Mouse (Mus musculus): ENCODE results near the gene Gm20708. TPM values are rescaled to one million over a fixed set of nuclear protein-coding genes. Genes with fewer than 3 reads are reported as not detected.
A peak's percentile ranks its signal among the peaks of the same experiment; 100 is the strongest.

Gm20708 gene
- 0.15 and 0.56 TPM in 2 replicates for polyA plus RNA-seq (2016; fragmentation: Nextera tagmentation; extraction: Ambion mirVana)

- under 1% methylated on average over 62 of the region's 75 CpGs for WGBS
- Histone ChIP-seq H3K9me3 (no peaks in the 10 kb centered on the region), H3K4me3 (replicated peaks) (peak within 1 kb of the TSS; percentile 70), H3K9ac (peak within 1 kb of the TSS; percentile 69), H3K4me1 (peaks cover 19% of the 10 kb centered on the region), H3K36me3 (replicated peaks) (peaks cover 27% of the 10 kb centered on the region), H3K27ac (0 out of 2 replicates have a peak within 1 kb of the TSS, but pooled peaks have one; percentile 31), H3K4me2 (peak within 1 kb of the TSS; percentile 85), H3K27me3 (peaks cover 8% of the 10 kb centered on the region; the same call in 1 of the 2 replicates)
- peak; percentile 70 for ATAC-seq (ENCODE audit: low FRiP score)
These were observed at the start of gene Gm20708, which contains the start of gene Syngr2 for GRCm38 (mm10) chr11:117809407-117810311. TSS of gene Gm20708 (plus strand) at chr11:117809668. TSS of gene Syngr2 (plus strand) at chr11:117809668.

DNA sequence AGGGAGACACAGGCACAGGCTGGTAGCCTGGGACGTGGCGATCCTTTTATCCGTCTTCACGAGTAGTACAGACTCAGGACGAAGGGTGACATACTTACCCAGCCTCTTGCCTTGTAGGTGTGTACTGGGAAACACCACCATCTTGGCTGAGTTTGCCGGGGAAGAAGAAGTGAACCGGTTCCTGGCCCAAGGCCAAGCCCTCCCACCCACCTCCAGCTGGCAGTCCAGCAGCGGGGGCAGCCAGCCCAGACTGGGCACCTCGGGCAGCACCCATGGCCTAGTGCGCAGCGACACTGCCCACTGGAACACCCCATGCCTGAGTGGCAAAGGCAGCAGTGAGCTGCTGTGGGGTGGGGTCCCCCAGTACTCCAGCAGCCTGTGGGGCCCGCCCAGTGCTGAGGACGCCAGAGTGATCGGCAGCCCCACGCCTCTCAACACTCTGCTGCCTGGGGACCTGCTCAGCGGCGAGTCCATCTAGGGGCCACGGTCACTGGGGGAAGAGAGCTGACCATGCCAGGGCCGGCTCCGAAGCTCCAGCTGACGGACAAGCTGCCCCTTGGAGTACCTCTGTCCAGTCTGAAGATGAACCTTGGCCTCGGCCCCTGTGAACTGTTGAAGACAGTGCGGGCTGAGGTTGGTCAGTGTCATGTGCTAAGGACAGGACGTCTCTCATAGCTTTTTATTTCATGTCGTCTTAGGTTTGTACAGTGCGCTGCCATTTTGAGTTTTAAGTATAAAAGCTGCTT is 48.9 kb upstream of the Gm20708 start:
- Histone ChIP-seq H3K4me1 (no peaks in the 10 kb centered on the region), H3K36me3 (replicated peaks) (peaks cover 88% of the 10 kb centered on the region), H3K4me3 (replicated peaks) (no peak overlapping the region), H3K9ac (no peak overlapping the region), H3K27ac (no peak overlapping the region; the same call in 1 of the 2 replicates), H3K9me3 (no peaks in the 10 kb centered on the region), H3K4me2 (no peak overlapping the region), H3K27me3 (no peaks in the 10 kb centered on the region)
- 94% methylated on average over 26 of the region's 26 CpGs for WGBS
- no peak for ATAC-seq (ENCODE audit: low FRiP score)

DNA sequence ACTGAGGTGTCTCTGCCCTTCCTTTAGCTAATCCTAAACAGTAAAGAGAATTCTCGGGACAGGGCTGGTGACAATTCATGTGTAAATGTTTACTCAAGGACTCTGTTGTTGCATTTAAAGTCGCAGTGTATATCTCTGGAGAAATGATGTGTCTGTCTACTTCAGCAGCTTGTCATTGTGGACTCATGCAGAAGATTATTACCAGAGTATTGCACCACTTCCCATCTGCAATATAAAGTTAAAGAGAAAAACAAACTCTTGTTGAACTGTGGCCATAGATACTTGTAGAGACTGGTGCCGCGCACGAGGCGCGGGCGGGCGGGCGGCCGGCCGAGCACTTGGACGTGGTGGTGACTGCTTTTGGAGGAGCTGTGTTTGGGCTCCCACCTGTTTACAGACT is 47.7 kb upstream of the Gm20708 start:
- H3K9ac ChIP-seq = no peak overlapping the region
- no peak overlapping the region for H3K4me2 ChIP-seq
- 91% methylated on average over 13 of the region's 13 CpGs for WGBS
- H3K4me1 ChIP-seq = no peaks in the 10 kb centered on the region
- no peaks in the 10 kb centered on the region for H3K27me3 ChIP-seq
- H3K4me3 ChIP-seq (replicated peaks) = no peak overlapping the region
- peaks cover 75% of the 10 kb centered on the region for H3K36me3 ChIP-seq (replicated peaks)
- no peak for ATAC-seq (ENCODE audit: low FRiP score)
- no peak overlapping the region for H3K27ac ChIP-seq
- H3K9me3 ChIP-seq = no peaks in the 10 kb centered on the region

- no peak for ATAC-seq (ENCODE audit: low FRiP score)
These were observed 47.2 kb upstream of the Gm20708 start for GRCm38 (mm10) chr11:117762246-117762645.

GRCm38 (mm10) chr11:117764319-117764718 is 45.1 kb upstream of the Gm20708 start:
- Histone ChIP-seq H3K9me3 (no peaks in the 10 kb centered on the region), H3K4me1 (peaks cover 1% of the 10 kb centered on the region), H3K27me3 (no peaks in the 10 kb centered on the region), H3K4me3 (replicated peaks) (no peak overlapping the region), H3K27ac (no peak overlapping the region), H3K9ac (no peak overlapping the region), H3K36me3 (replicated peaks) (peaks cover 50% of the 10 kb centered on the region), H3K4me2 (no peak overlapping the region)
- WGBS = 91% methylated on average over 9 of the region's 9 CpGs
- ATAC-seq (ENCODE audit: low FRiP score) = no peak

More at GRCm38 (mm10) chr11:117762246-117762645, 47.2 kb upstream of the Gm20708 start:
- WGBS = 94% methylated on average over 12 of the region's 12 CpGs
- H3K4me1 ChIP-seq = no peaks in the 10 kb centered on the region
- no peak overlapping the region for H3K9ac ChIP-seq
- H3K4me2 ChIP-seq = no peak overlapping the region
- no peaks in the 10 kb centered on the region for H3K9me3 ChIP-seq
- peaks cover 71% of the 10 kb centered on the region for H3K36me3 ChIP-seq (replicated peaks)
- no peak overlapping the region for H3K27ac ChIP-seq
- H3K27me3 ChIP-seq = no peaks in the 10 kb centered on the region
- no peak overlapping the region for H3K4me3 ChIP-seq (replicated peaks)

GRCm38 (mm10) chr11:117765361-117765760 is 44.1 kb upstream of the Gm20708 start:
- Histone ChIP-seq H3K27ac (no peak overlapping the region), H3K36me3 (replicated peaks) (peaks cover 42% of the 10 kb centered on the region), H3K4me1 (peaks cover 12% of the 10 kb centered on the region), H3K4me2 (no peak overlapping the region), H3K4me3 (replicated peaks) (no peak overlapping the region), H3K27me3 (no peaks in the 10 kb centered on the region), H3K9ac (no peak overlapping the region), H3K9me3 (no peaks in the 10 kb centered on the region)
- 86% methylated on average over 5 of the region's 5 CpGs for WGBS
- no peak for ATAC-seq (ENCODE audit: low FRiP score)

GRCm38 (mm10) chr11:117766275-117766674 is 43.2 kb upstream of the Gm20708 start:
- Histone ChIP-seq H3K27me3 (no peaks in the 10 kb centered on the region), H3K9me3 (no peaks in the 10 kb centered on the region), H3K9ac (no peak overlapping the region), H3K4me1 (peaks cover 12% of the 10 kb centered on the region), H3K4me2 (no peak overlapping the region), H3K4me3 (replicated peaks) (no peak overlapping the region), H3K36me3 (replicated peaks) (peaks cover 33% of the 10 kb centered on the region), H3K27ac (no peak overlapping the region)
- WGBS = 89% methylated on average over 3 of the region's 3 CpGs
- ATAC-seq (ENCODE audit: low FRiP score) = no peak

- H3K9ac ChIP-seq = no peak overlapping the region
- 82% methylated on average over 20 of the region's 20 CpGs for WGBS
- peaks cover 12% of the 10 kb centered on the region for H3K36me3 ChIP-seq (replicated peaks)
- no peak overlapping the region for H3K27ac ChIP-seq
- no peak overlapping the region for H3K4me2 ChIP-seq
- peaks cover 12% of the 10 kb centered on the region for H3K4me1 ChIP-seq
- no peaks in the 10 kb centered on the region for H3K9me3 ChIP-seq
- ATAC-seq (ENCODE audit: low FRiP score) = no peak
- H3K27me3 ChIP-seq = no peaks in the 10 kb centered on the region
- no peak overlapping the region for H3K4me3 ChIP-seq (replicated peaks)
These were observed 40.5 kb upstream of the Gm20708 start for GRCm38 (mm10) chr11:117768725-117769682.

DNA sequence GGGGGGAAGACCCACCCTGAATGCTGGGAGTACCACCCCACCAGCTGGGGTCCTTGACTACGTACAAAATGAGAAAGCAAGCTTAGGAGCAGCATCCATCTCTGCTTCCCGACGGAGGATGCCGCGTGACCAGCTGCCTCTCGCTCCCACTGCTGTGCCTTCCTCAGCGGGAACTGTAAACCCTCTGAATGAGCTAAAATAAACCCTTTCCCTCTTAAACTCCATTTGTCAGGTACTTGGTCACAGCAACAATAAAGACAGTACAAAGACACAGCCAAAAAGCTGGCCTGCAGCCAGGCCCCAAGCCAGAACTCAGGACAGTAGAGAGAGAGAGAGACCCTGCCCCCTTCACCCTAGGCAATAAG is 39.8 kb upstream of the Gm20708 start:
- no peaks in the 10 kb centered on the region for H3K27me3 ChIP-seq
- H3K36me3 ChIP-seq (replicated peaks) = peaks cover 5% of the 10 kb centered on the region
- H3K4me1 ChIP-seq = peaks cover 12% of the 10 kb centered on the region
- 65% methylated on average over 7 of the region's 7 CpGs for WGBS
- H3K9ac ChIP-seq = no peak overlapping the region
- no peaks in the 10 kb centered on the region for H3K9me3 ChIP-seq
- H3K4me3 ChIP-seq (replicated peaks) = no peak overlapping the region
- no peak for ATAC-seq (ENCODE audit: low FRiP score)
- H3K27ac ChIP-seq = peak overlapping the region; percentile 56; the same call in 1 of the 2 replicates
- H3K4me2 ChIP-seq = no peak overlapping the region

DNA sequence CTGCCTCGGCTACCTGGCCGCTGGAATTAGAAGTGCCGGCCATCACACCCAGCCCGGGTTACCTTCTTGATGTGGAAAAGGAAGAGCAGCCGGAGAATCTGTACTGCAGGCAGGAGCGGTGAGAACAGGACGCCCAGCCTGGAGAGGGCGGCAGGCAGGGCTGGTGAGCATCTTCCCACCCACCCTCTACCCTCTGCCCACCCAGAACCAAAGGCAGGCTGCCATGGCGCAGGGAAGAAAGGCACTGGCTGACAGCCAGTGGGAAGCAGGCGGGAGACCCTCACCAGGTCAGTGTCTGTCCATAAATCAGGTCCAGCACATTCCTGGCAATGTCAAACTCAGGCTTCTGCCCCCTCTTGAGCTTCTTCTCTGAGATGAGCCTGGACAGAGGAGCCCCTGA is 39.1 kb upstream of the Gm20708 start:
- H3K4me3 ChIP-seq (replicated peaks) = no peak overlapping the region
- H3K9me3 ChIP-seq = no peaks in the 10 kb centered on the region
- peaks cover 12% of the 10 kb centered on the region for H3K4me1 ChIP-seq
- 94% methylated on average over 10 of the region's 10 CpGs for WGBS
- no peak overlapping the region for H3K9ac ChIP-seq
- H3K4me2 ChIP-seq = no peak overlapping the region
- ATAC-seq (ENCODE audit: low FRiP score) = no peak
- H3K36me3 ChIP-seq (replicated peaks) = peaks cover 2% of the 10 kb centered on the region; the same call in 1 of the 2 replicates
- no peaks in the 10 kb centered on the region for H3K27me3 ChIP-seq
- no peak overlapping the region for H3K27ac ChIP-seq

- Histone ChIP-seq H3K27me3 (no peaks in the 10 kb centered on the region), H3K4me1 (peaks cover 12% of the 10 kb centered on the region), H3K27ac (no peak overlapping the region), H3K9ac (no peak overlapping the region), H3K4me2 (no peak overlapping the region), H3K4me3 (replicated peaks) (no peak overlapping the region), H3K9me3 (no peaks in the 10 kb centered on the region), H3K36me3 (replicated peaks) (0 out of 2 replicates have a peak, but pooled peaks cover 2% of the 10 kb centered on the region)
- 92% methylated on average over 7 of the region's 7 CpGs for WGBS
- no peak for ATAC-seq (ENCODE audit: low FRiP score)
These were observed 37.1 kb upstream of the Gm20708 start for GRCm38 (mm10) chr11:117772352-117772751.

All from forebrain, embryonic 12.5 days (tissue).